Mouse (Mus musculus): ENCODE data around the gene Panx2.

The Panx2 gene

GRCm38 (mm10) chr15:89075478-89076147, 16.1 kb downstream of the Panx2 start:
- DNase-seq: peak; percentile 83

GRCm38 (mm10) chr15:89076156-89076731, 16.7 kb downstream of the Panx2 start:
- peak; percentile 57 for DNase-seq

- no peak for DNase-seq
Observed at GRCm38 (mm10) chr15:89078208-89078836, 18.8 kb downstream of the Panx2 start.

GRCm38 (mm10) chr15:89083906-89084305, 24.4 kb downstream of the Panx2 start:
- DNase-seq: no peak

GRCm38 (mm10) chr15:89084826-89085225, 25.3 kb downstream of the Panx2 start:
- no peak for DNase-seq

- DNase-seq: peak; percentile 88
Observed at GRCm38 (mm10) chr15:89088607-89089247, 29.2 kb downstream of the Panx2 start, which contains the start of gene Selenoo. Gene Selenoo, plus strand, starts transcription at chr15:89089084.

GRCm38 (mm10) chr15:89089248-89090051, 29.9 kb downstream of the Panx2 start:
- DNase-seq: no peak

GRCm38 (mm10) chr15:89090662-89091061, 31.1 kb downstream of the Panx2 start:
- DNase-seq: no peak

GRCm38 (mm10) chr15:89092181-89092580, 32.6 kb downstream of the Panx2 start:
- DNase-seq: no peak

GRCm38 (mm10) chr15:89097450-89097849, 37.9 kb downstream of the Panx2 start:
- DNase-seq: no peak

GRCm38 (mm10) chr15:89098616-89099015, 39.1 kb downstream of the Panx2 start:
- no peak for DNase-seq

- DNase-seq: no peak
Observed at GRCm38 (mm10) chr15:89100823-89101222, 41.3 kb downstream of the Panx2 start.

GRCm38 (mm10) chr15:89102646-89103045, 43.1 kb downstream of the Panx2 start:
- DNase-seq: no peak

GRCm38 (mm10) chr15:89103921-89104320, 44.4 kb downstream of the Panx2 start:
- no peak for DNase-seq

- DNase-seq: no peak
Observed at GRCm38 (mm10) chr15:89104425-89104824, 44.9 kb downstream of the Panx2 start.

GRCm38 (mm10) chr15:89106073-89106472, 46.5 kb downstream of the Panx2 start:
- no peak for DNase-seq

- DNase-seq: no peak
Observed at GRCm38 (mm10) chr15:89106976-89107375, 47.4 kb downstream of the Panx2 start.

- no peak for DNase-seq
Observed at GRCm38 (mm10) chr15:89110147-89110546, 50.6 kb downstream of the Panx2 start.

GRCm38 (mm10) chr15:89118007-89118406, 58.5 kb downstream of the Panx2 start:
- no peak for DNase-seq

GRCm38 (mm10) chr15:89122649-89123366, 63.3 kb downstream of the Panx2 start, which contains the start of gene Tubgcp6:
Gene Tubgcp6, minus strand, starts transcription at chr15:89123112.
- DNase-seq: peak; percentile 94
